Mouse (Mus musculus): Measurements from ENCODE around the gene Hdgfl2. TPM values are rescaled to one million over a fixed set of nuclear protein-coding genes. Genes with fewer than 3 reads are reported as not detected.

Gene Hdgfl2
- total RNA-seq, 2 experiments from 2014 or later, result 52.4 to 61.6 TPM

GRCm38 (mm10) chr17:56124377-56125275 lies 45.2 kb downstream of the Hdgfl2 start:
- DNase-seq (ENCODE audit: low spot score in 2 of 2), result no peak

DNA sequence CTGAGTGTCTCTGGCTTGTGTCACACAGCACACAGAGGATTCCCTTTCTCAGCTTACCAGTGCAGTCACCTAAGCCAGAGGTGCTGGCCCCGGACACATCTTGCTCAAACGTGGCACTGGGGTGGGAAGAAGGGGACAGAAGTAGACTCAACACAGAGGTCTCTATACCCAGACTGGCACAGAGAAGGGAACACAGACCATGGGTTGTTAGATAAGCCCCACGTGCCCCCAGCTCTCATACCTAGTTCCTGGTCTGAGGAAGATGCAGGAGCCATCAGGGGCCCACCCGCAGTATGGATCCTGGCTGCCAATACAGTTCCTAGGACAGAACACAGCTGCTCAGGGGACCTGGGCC lies 45.8 kb downstream of the Hdgfl2 start:
- DNase-seq (ENCODE audit: low spot score in 2 of 2), result no peak

GRCm38 (mm10) chr17:56126175-56126574 lies 46.7 kb downstream of the Hdgfl2 start:
- DNase-seq (ENCODE audit: low spot score in 2 of 2), result no peak

GRCm38 (mm10) chr17:56128246-56128645 lies 48.8 kb downstream of the Hdgfl2 start:
- no peak for DNase-seq (ENCODE audit: low spot score in 2 of 2)

DNA sequence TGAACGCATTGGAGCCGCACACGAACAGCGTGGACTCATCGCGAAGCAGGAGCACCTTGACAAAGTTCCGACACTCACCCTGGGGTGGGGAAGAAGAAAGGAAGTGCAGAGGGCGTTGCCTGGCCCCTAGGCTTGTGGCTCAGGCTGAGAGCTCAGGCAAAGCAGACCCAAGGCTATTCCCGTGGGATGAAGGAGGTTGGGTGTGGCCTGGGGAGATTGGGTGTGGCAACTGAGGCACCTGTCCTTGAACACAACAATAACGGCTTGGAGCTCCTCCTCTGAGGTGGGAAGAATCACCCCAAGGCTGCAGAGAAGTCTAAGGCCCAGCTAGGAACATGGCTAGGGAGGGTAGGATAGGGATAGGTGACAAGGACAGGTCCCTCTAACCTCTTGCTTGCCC lies 51.7 kb downstream of the Hdgfl2 start:
- DNase-seq (ENCODE audit: low spot score in 2 of 2), result no peak

DNA sequence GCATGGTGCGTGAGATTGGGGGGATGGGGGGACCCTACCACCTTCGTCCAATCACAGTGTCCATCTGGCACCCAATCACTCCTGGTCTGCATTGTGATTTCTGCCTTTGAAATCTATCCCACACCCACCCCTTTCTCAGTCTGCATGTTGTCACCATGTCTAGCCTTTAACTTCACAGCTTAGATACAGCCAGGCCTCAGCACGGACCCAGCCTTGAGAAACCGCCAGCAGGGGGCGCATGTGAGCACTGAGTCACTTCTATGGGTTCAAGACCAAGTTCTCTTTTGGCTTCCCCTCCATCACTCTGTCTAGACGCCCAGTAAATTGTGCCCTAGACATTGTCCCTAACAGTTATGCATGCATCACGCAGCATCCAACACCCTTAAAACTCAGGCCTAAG lies 52.4 kb downstream of the Hdgfl2 start:
- peak in 1 of 2 experiments; percentile 66 for DNase-seq (ENCODE audit: low spot score in 2 of 2)

- DNase-seq (ENCODE audit: low spot score in 2 of 2), result peak in 1 of 2 experiments; percentile 64
Observed at GRCm38 (mm10) chr17:56132661-56133060, 53.2 kb downstream of the Hdgfl2 start.

GRCm38 (mm10) chr17:56133457-56134363 lies 54.3 kb downstream of the Hdgfl2 start:
- DNase-seq (ENCODE audit: low spot score in 2 of 2), result no peak

- peak in 1 of 2 experiments; percentile 68 for DNase-seq (ENCODE audit: low spot score in 2 of 2)
Observed at GRCm38 (mm10) chr17:56134463-56134971, 55.1 kb downstream of the Hdgfl2 start.

- DNase-seq (ENCODE audit: low spot score in 2 of 2), result no peak
Observed at GRCm38 (mm10) chr17:56136558-56136957, 57.1 kb downstream of the Hdgfl2 start.

GRCm38 (mm10) chr17:56137839-56138613 lies 58.6 kb downstream of the Hdgfl2 start:
- no peak for DNase-seq (ENCODE audit: low spot score in 2 of 2)

GRCm38 (mm10) chr17:56139355-56139754 lies 59.9 kb downstream of the Hdgfl2 start:
- no peak for DNase-seq (ENCODE audit: low spot score in 2 of 2)

- DNase-seq (ENCODE audit: low spot score in 2 of 2), result peak in 1 of 2 experiments; percentile 69
Observed at GRCm38 (mm10) chr17:56139858-56140595, 60.6 kb downstream of the Hdgfl2 start, which contains the start of gene Sema6b. Gene Sema6b, minus strand, starts transcription at chr17:56140343.

DNA sequence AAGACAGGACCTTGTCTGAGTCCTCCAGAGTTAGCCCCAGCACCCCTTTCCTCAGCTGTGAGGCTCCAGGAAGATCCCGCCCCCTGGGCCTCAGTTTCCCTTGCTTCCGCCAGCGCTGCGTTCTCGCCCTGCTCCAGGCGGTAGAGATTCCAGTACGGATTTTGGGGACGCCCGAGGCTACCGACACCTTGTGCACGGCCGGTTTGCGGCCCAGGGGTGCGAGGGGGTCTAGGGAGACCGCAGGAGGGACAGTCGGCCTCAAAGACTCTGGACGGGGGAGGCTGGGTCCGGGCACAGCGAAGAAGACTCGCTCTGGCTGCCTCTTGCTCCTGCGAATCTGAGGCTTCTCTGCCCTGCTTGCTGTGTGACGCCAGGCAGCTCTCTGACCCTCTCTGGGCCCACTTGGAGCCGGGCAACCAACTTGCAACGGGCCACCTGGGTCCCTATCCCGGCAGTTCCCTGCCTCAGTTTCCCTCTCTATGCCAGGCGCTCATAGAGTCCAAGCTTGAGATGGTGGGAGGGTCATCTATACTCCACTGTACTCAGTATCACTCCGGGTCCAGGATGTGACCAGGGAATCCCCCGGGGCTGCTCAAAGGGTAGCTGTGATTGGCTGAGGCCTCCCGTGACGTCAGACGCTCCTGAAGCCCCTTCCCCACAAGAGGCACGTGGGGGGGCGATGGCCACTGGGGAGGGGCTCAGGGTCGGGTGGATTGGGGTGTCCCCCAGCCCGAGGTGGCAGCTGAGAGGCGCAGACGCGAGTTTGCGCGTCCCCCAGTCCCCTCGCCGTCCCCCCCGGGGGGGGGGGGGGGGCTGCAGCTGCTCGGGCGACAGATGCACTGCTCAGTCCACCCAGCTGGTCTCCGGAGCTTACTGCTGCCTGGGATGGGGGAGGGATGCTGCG lies 62.5 kb downstream of the Hdgfl2 start:
- no peak for DNase-seq (ENCODE audit: low spot score in 2 of 2)

GRCm38 (mm10) chr17:56144546-56144945 lies 65.1 kb downstream of the Hdgfl2 start:
- DNase-seq (ENCODE audit: low spot score in 2 of 2), result no peak

DNA sequence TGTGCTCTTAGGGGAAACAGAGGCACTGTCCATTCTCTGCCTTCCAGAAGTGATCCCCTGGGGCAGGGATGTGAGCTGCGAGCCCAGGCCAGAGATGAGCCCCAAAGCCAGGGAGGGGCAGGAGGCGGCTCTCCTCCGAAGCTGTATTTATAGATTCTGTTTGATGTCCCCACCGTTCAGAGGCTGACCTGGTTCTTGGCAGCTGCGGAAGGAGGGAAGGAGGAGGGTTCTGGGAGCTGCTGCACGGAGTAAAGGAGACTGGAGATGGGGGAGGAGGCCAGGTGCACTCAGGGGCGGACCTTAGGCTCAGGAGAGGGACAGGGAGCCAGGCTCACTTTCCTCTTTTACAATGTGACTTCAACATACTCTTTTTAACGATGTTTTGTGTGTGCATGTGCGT lies 66.7 kb downstream of the Hdgfl2 start:
- DNase-seq (ENCODE audit: low spot score in 2 of 2), result no peak

- DNase-seq (ENCODE audit: low spot score in 2 of 2), result no peak
Observed at GRCm38 (mm10) chr17:56147420-56147819, 68.0 kb downstream of the Hdgfl2 start.

DNA sequence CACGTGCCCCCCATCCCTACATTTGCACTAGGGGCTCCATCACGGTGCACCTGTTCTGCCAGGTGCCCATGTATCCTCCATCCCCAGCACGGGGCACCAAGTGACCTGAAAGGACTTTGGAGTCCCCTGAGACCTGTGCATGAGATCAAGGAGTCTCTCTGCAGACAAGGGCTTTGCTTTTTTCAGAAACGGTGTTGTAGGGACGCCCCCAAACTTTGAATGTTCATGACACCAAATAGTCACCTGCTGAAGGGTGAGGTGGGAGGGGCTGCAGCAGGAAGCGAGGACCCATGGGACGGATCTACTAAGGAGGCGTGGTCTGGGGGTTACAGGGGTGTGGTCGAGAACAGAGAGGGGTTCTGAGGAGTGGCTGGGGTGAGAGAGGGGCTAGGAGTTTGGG lies 68.8 kb downstream of the Hdgfl2 start:
- DNase-seq (ENCODE audit: low spot score in 2 of 2), result no peak
